In genomic region chr19:7495221-7496038, GRCm38 (mm10) we compare ENCODE assay signal across 8 mouse cellular contexts. TPM values are rescaled to one million over a fixed set of nuclear protein-coding genes. Genes with fewer than 3 reads are reported as not detected.
A peak's percentile ranks its signal among the peaks of the same experiment; 100 is the strongest.
DNase-seq lines count a peak whose midpoint lies in the region; ATAC-seq and TF ChIP-seq lines count a peak whose summit lies in the region.

No protein-coding gene starts in this region.

- peak overlapping the region; percentile 87; the same call in 1 of the 2 replicates for H3K9ac ChIP-seq in forebrain, postnatal 0 days
- H3K9ac ChIP-seq in lung, postnatal 0 days (replicated peaks; ENCODE audit: low read depth) = peak overlapping the region; percentile 96

- DNase-seq in kidney, adult 2 months = no peak
- DNase-seq in kidney, postnatal 36 days = no peak
- DNase-seq in G1E (ENCODE audit: low spot score) = no peak
- DNase-seq in forebrain, postnatal 0 days = no peak
- peak; percentile 84 for DNase-seq in lung, postnatal 0 days (ENCODE audit: low spot score)
- DNase-seq in frontal cortex, adult 2 months (ENCODE audit: extremely low spot score in 1 of 2, low spot score in 1 of 2) = no peak
- DNase-seq in cerebellum, postnatal 36 days = no peak
- no peak for DNase-seq in spleen, postnatal 4 days (ENCODE audit: low spot score in 2 of 2)

- peak overlapping the region; percentile 93; the same call in 1 of the 2 replicates for H3K27ac ChIP-seq in kidney, adult 2 months (ENCODE audit: insufficient read depth, low read depth, low read length)
- H3K27ac ChIP-seq in forebrain, postnatal 0 days (ENCODE audit: low read depth, low read length) = peak overlapping the region; percentile 98
- peak overlapping the region; percentile 99 for H3K27ac ChIP-seq in lung, postnatal 0 days (ENCODE audit: low read length)

- TF ChIP-seq CTCF in kidney, adult 2 months (conservative IDR thresholded peaks at IDR 0.05; ENCODE audit: insufficient read depth, insufficient read length, low read depth, low read length) = no peak
- no peak for TF ChIP-seq CTCF in G1E (IDR thresholded peaks at IDR 0.05; ENCODE audit: low read depth, low read length)
- no peak for TF ChIP-seq CTCF in forebrain, postnatal 0 days (IDR thresholded peaks at IDR 0.05; ENCODE audit: low read depth)
- TF ChIP-seq CTCF in lung, postnatal 0 days (IDR thresholded peaks at IDR 0.05) = no peak

- peak overlapping the region; percentile 58 for H3K4me2 ChIP-seq in forebrain, postnatal 0 days (ENCODE audit: low read depth)
- H3K4me2 ChIP-seq in lung, postnatal 0 days (replicated peaks; ENCODE audit: low read depth, low read length) = peak overlapping the region; percentile 67

- H3K4me1 ChIP-seq in kidney, adult 2 months (ENCODE audit: control insufficient read depth, insufficient read depth, low read length) = peaks cover 16% of the 10 kb centered on the region; the same call in 1 of the 2 replicates
- peaks cover 15% of the 10 kb centered on the region for H3K4me1 ChIP-seq in G1E (ENCODE audit: insufficient read depth, low read depth, low read length)
- no peaks in the 10 kb centered on the region for H3K4me1 ChIP-seq in forebrain, postnatal 0 days (ENCODE audit: insufficient read depth)
- H3K4me1 ChIP-seq in lung, postnatal 0 days (ENCODE audit: insufficient read depth, low read depth, low read length) = no peaks in the 10 kb centered on the region

- H3K4me3 ChIP-seq in kidney, adult 2 months (ENCODE audit: insufficient read depth, low read depth, low read length) = peak overlapping the region; percentile 59; the same call in 1 of the 2 replicates
- peak overlapping the region; percentile 78 for H3K4me3 ChIP-seq in G1E (ENCODE audit: low read depth, low read length)
- H3K4me3 ChIP-seq in forebrain, postnatal 0 days (ENCODE audit: low read depth, low read length) = peak overlapping the region; percentile 79
- H3K4me3 ChIP-seq in lung, postnatal 0 days (ENCODE audit: low read depth, low read length) = peak overlapping the region; percentile 70

- no peaks in the 10 kb centered on the region for H3K27me3 ChIP-seq in kidney, adult 2 months (replicated peaks; ENCODE audit: control insufficient read depth, insufficient read depth, low read length)
- no peaks in the 10 kb centered on the region for H3K27me3 ChIP-seq in G1E (ENCODE audit: insufficient read depth, low read length)
- no peaks in the 10 kb centered on the region for H3K27me3 ChIP-seq in forebrain, postnatal 0 days (ENCODE audit: insufficient read depth, low read length)
- no peaks in the 10 kb centered on the region for H3K27me3 ChIP-seq in lung, postnatal 0 days (replicated peaks; ENCODE audit: insufficient read depth, low read length)

- no peaks in the 10 kb centered on the region for H3K36me3 ChIP-seq in kidney, adult 2 months (ENCODE audit: control insufficient read depth, insufficient read depth, low read length)
- peaks cover 17% of the 10 kb centered on the region for H3K36me3 ChIP-seq in G1E (replicated peaks)
- H3K36me3 ChIP-seq in forebrain, postnatal 0 days (ENCODE audit: insufficient read depth) = no peaks in the 10 kb centered on the region
- no peaks in the 10 kb centered on the region for H3K36me3 ChIP-seq in lung, postnatal 0 days (ENCODE audit: insufficient read depth, low read length)

- WGBS in kidney, adult 2 months = 32% methylated on average over 14 of the region's 14 CpGs
- 40% methylated on average over 14 of the region's 14 CpGs for WGBS in forebrain, postnatal 0 days
- 22% methylated on average over 14 of the region's 14 CpGs for WGBS in lung, postnatal 0 days

- no peak for ATAC-seq in G1E (ENCODE audit: extremely low read depth, insufficient number of reproducible peaks, low FRiP score, poor library complexity, severe bottlenecking)
- no peak for ATAC-seq in forebrain, postnatal 0 days
- ATAC-seq in lung, postnatal 0 days = no peak

- H3K9me3 ChIP-seq in G1E (replicated peaks) = no peaks in the 10 kb centered on the region
- H3K9me3 ChIP-seq in forebrain, postnatal 0 days (ENCODE audit: low read length) = no peaks in the 10 kb centered on the region
- H3K9me3 ChIP-seq in lung, postnatal 0 days (ENCODE audit: low read length) = no peaks in the 10 kb centered on the region

- no peak for TF ChIP-seq POLR2A in kidney, adult 2 months (IDR thresholded peaks at IDR 0.05; ENCODE audit: low read depth, low read length)

- TF ChIP-seq EP300 in lung, postnatal 0 days (IDR thresholded peaks at IDR 0.05) = no peak

RNA-seq across cellular contexts. Expression of gene Atl3, which starts 1.6 kb away (rescaled TPM):
- polyA plus RNA-seq in kidney, adult 2 months (2012; rRNA removed) = 12.7 and 20.4 TPM in 2 replicates
- total RNA-seq in G1E (2014; fragmentation: Nextera tagmentation) = 74.2 and 76.4 TPM in 2 replicates
- total RNA-seq in G1E (2017) = 58.2 and 64.6 TPM in 2 replicates
- polyA plus RNA-seq in G1E (2012) = 7.4 and 10.5 TPM in 2 replicates
- 15.9 and 18.3 TPM in 2 replicates for total RNA-seq in forebrain, postnatal 0 days (2014; rRNA removed)
- 2.0 and 4.2 TPM in 2 replicates for polyA plus RNA-seq in forebrain, postnatal 0 days (2015; fragmentation: Nextera tagmentation; extraction: Ambion mirVana)
- 20.0 and 21.6 TPM in 2 replicates for polyA plus RNA-seq in lung, postnatal 0 days (2015; fragmentation: Nextera tagmentation; extraction: Ambion mirVana)
- polyA plus RNA-seq in frontal cortex, adult 2 months (2012; rRNA removed) = 14.3 and 18.7 TPM in 2 replicates

RNA-seq across cellular contexts. Expression of gene Rtn3, which starts 12.3 kb away (rescaled TPM):
- 186 and 190 TPM in 2 replicates for polyA plus RNA-seq in kidney, adult 2 months (2012; rRNA removed)
- total RNA-seq in G1E (2014; fragmentation: Nextera tagmentation) (189 and 203 TPM in 2 replicates), G1E (2017) (50.5 and 62.7 TPM in 2 replicates)
- polyA plus RNA-seq in G1E (2012) = 27.2 and 33.2 TPM in 2 replicates
- total RNA-seq in forebrain, postnatal 0 days (2014; rRNA removed) = 300 and 363 TPM in 2 replicates
- polyA plus RNA-seq in forebrain, postnatal 0 days (2015; fragmentation: Nextera tagmentation; extraction: Ambion mirVana) = 533 and 637 TPM in 2 replicates
- 122 and 132 TPM in 2 replicates for polyA plus RNA-seq in lung, postnatal 0 days (2015; fragmentation: Nextera tagmentation; extraction: Ambion mirVana)
- 724 and 734 TPM in 2 replicates for polyA plus RNA-seq in frontal cortex, adult 2 months (2012; rRNA removed)
